Mouse (Mus musculus) kidney, embryonic 15.5 days (tissue): ENCODE data around the gene Pdgfa. TPM values are rescaled to one million over a fixed set of nuclear protein-coding genes. Genes with fewer than 3 reads are reported as not detected.

Experiments used
- ATAC-seq: fragments of 200-750 bp; cut with Nextera tagmentation; replicated peaks from 2 replicates; pipeline ENCODE4 v1.8.0; 2017; ENCODE audit warnings: moderate TSS enrichment; ENCODE audit not compliant: low FRiP score
- H3K27ac ChIP-seq: fragments of 300-500 bp; sonication (generic); 2 replicates; pipeline ENCODE4 v1.5.1; 2015; ENCODE audit warnings: mild to moderate bottlenecking, inconsistent platforms
- H3K27me3 ChIP-seq: fragments of 300-500 bp; sonication (generic); 2 replicates; pipeline ENCODE4 v1.6.1; 2015; ENCODE audit warnings: inconsistent platforms
- H3K36me3 ChIP-seq: fragments of 300-500 bp; sonication (generic); 2 replicates; pipeline ENCODE4 v1.6.1; 2015; ENCODE audit warnings: inconsistent platforms
- H3K4me1 ChIP-seq: fragments of 300-500 bp; sonication (generic); 2 replicates; pipeline ENCODE4 v1.6.1; 2015; ENCODE audit warnings: inconsistent platforms
- H3K4me2 ChIP-seq: fragments of 300-500 bp; sonication (generic); 2 replicates; pipeline ENCODE4 v1.6.1; 2015; ENCODE audit warnings: moderate library complexity, mild to moderate bottlenecking, inconsistent platforms
- H3K4me3 ChIP-seq: fragments of 300-500 bp; sonication (generic); replicated peaks from 2 replicates; pipeline ENCODE4 v1.5.1; 2015; ENCODE audit warnings: mild to moderate bottlenecking, inconsistent platforms
- H3K9ac ChIP-seq: fragments of 300-500 bp; sonication (generic); 2 replicates; pipeline ENCODE4 v1.6.1; 2015; ENCODE audit warnings: mild to moderate bottlenecking, inconsistent platforms
- H3K9me3 ChIP-seq: fragments of 300-500 bp; sonication (generic); replicated peaks from 2 replicates; pipeline ENCODE4 v1.6.1; 2016; ENCODE audit warnings: inconsistent platforms
- WGBS: fragments of 180-500 bp; shearing (Covaris S2); methylation state at CpG from one replicate; pipeline ENCODE4 v1.1.7; 2015; ENCODE audit warnings: mixed read lengths; 5-methylcytosine and 5-hydroxymethylcytosine counted together
- polyA plus RNA-seq: library from polyadenylated mRNA; unstranded; fragments of >200 nt; fragmentation: Nextera tagmentation; extraction: Ambion mirVana; gene quantifications from 2 replicates; pipeline ENCODE4 v1.2.1, GENCODE M21; 2015

Gene Pdgfa
- polyA plus RNA-seq, 1 experiment from 2014 or later: 55.7 TPM

DNA sequence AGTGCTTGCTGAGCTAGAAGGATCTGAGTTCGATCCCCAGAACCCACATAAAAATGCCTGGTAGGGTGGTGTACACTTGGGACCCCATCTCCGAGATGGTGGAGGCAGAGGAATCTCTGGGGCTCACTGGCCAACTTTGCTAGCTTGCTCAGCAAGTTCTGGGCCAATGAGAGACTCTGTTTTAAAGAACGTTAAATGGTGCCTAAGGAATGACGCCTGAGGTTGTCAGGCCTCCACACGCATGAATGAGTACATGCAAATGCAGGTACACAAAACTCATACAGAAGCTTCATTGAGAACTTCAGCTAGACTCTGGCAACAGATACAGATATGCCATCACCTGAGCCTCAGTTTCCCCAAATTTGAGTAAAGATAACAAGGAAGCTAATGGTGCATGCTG, 49.7 kb downstream of the Pdgfa start:
- 59% methylated on average over 5 of the region's 5 CpGs for WGBS
- peak overlapping the region; percentile 24 for H3K4me2 ChIP-seq
- H3K27me3 ChIP-seq: no peaks in the 10 kb centered on the region

GRCm38 (mm10) chr5:138946931-138947330, 50.2 kb downstream of the Pdgfa start:
- WGBS: 72% methylated on average over 5 of the region's 5 CpGs
- no peak for ATAC-seq
- no peaks in the 10 kb centered on the region for H3K36me3 ChIP-seq

More for the DNA sequence above, 49.7 kb downstream of the Pdgfa start:
- no peak for ATAC-seq
- no peak overlapping the region for H3K4me3 ChIP-seq
- no peaks in the 10 kb centered on the region for H3K36me3 ChIP-seq
- no peak overlapping the region for H3K9ac ChIP-seq
- H3K9me3 ChIP-seq: no peaks in the 10 kb centered on the region
- H3K27ac ChIP-seq: peak overlapping the region; percentile 50; the same call in 1 of the 2 replicates
- H3K4me1 ChIP-seq: peaks cover 31% of the 10 kb centered on the region

GRCm38 (mm10) chr5:138945011-138945410, 52.2 kb downstream of the Pdgfa start:
- Histone ChIP-seq H3K36me3 (no peaks in the 10 kb centered on the region), H3K4me3 (no peak overlapping the region), H3K9ac (no peak overlapping the region), H3K27ac (no peak overlapping the region), H3K4me1 (peaks cover 31% of the 10 kb centered on the region), H3K9me3 (no peaks in the 10 kb centered on the region), H3K4me2 (no peak overlapping the region), H3K27me3 (no peaks in the 10 kb centered on the region)
- ATAC-seq: no peak
- WGBS: 83% methylated on average over 3 of the region's 3 CpGs

More at GRCm38 (mm10) chr5:138946931-138947330, 50.2 kb downstream of the Pdgfa start:
- Histone ChIP-seq H3K4me3 (no peak overlapping the region), H3K27me3 (no peaks in the 10 kb centered on the region), H3K4me2 (no peak overlapping the region), H3K27ac (no peak overlapping the region), H3K9me3 (no peaks in the 10 kb centered on the region), H3K9ac (no peak overlapping the region), H3K4me1 (peaks cover 31% of the 10 kb centered on the region)

GRCm38 (mm10) chr5:138944551-138944950, 52.6 kb downstream of the Pdgfa start:
- Histone ChIP-seq H3K4me1 (peaks cover 29% of the 10 kb centered on the region), H3K27me3 (no peaks in the 10 kb centered on the region), H3K9ac (no peak overlapping the region), H3K27ac (no peak overlapping the region), H3K4me3 (no peak overlapping the region), H3K36me3 (no peaks in the 10 kb centered on the region), H3K4me2 (no peak overlapping the region), H3K9me3 (no peaks in the 10 kb centered on the region)
- WGBS: 63% methylated on average over 7 of the region's 7 CpGs
- ATAC-seq: no peak

- no peak overlapping the region for H3K27ac ChIP-seq
- H3K4me2 ChIP-seq: no peak overlapping the region
- no peaks in the 10 kb centered on the region for H3K9me3 ChIP-seq
- no peak overlapping the region for H3K9ac ChIP-seq
- no peak for ATAC-seq
- no peaks in the 10 kb centered on the region for H3K27me3 ChIP-seq
- H3K36me3 ChIP-seq: no peaks in the 10 kb centered on the region
- H3K4me3 ChIP-seq: no peak overlapping the region
- peaks cover 7% of the 10 kb centered on the region; the same call in 1 of the 2 replicates for H3K4me1 ChIP-seq
- 64% methylated on average over 8 of the region's 8 CpGs for WGBS
Measured at GRCm38 (mm10) chr5:138941842-138942241, 55.3 kb downstream of the Pdgfa start.

- no peak for ATAC-seq
- Histone ChIP-seq H3K36me3 (no peaks in the 10 kb centered on the region), H3K9me3 (no peaks in the 10 kb centered on the region), H3K27ac (no peak overlapping the region), H3K4me3 (no peak overlapping the region), H3K4me2 (no peak overlapping the region), H3K27me3 (no peaks in the 10 kb centered on the region), H3K4me1 (peaks cover 5% of the 10 kb centered on the region; the same call in 1 of the 2 replicates), H3K9ac (no peak overlapping the region)
- 83% methylated on average over 4 of the region's 4 CpGs for WGBS
Measured at GRCm38 (mm10) chr5:138940576-138940975, 56.6 kb downstream of the Pdgfa start.

DNA sequence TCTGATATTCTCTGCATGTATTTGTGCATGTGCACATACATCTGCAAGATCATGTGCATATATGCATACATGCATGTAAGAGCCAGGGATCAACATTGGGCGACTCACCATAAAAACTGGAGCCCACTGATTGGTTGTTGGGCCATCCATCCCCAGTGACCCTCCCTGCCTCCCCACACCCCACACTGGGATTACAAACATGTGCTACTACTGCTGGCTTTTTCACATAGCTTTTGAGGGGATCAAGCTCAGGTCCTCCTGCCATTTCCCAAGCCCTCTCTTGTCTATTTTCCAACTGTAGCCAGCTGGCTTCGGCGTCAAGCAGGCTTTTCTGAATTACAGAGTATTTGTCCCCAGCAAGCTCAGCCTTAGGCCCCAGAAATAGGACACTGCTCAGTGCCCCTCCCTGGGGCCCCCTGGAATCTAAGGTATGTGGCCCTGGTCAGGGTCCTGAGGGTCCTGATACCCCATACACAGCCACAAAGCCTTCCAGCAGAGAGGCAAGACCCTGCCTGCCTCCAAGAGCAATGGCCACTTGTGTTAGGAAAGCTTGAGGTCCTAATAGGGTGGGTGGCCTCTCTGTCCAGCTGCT, 58.5 kb downstream of the Pdgfa start:
- WGBS: 54% methylated on average over 3 of the region's 3 CpGs
- no peak for ATAC-seq
- no peaks in the 10 kb centered on the region for H3K27me3 ChIP-seq
- H3K4me3 ChIP-seq: no peak overlapping the region
- H3K9me3 ChIP-seq: no peaks in the 10 kb centered on the region
- no peak overlapping the region for H3K4me2 ChIP-seq
- H3K27ac ChIP-seq: no peak overlapping the region
- H3K4me1 ChIP-seq: peaks cover 18% of the 10 kb centered on the region
- no peaks in the 10 kb centered on the region for H3K36me3 ChIP-seq
- H3K9ac ChIP-seq: no peak overlapping the region

GRCm38 (mm10) chr5:138936399-138937089, 60.6 kb downstream of the Pdgfa start:
- Histone ChIP-seq H3K9me3 (no peaks in the 10 kb centered on the region), H3K27ac (no peak overlapping the region), H3K4me2 (no peak overlapping the region), H3K4me1 (peaks cover 34% of the 10 kb centered on the region), H3K36me3 (no peaks in the 10 kb centered on the region), H3K27me3 (no peaks in the 10 kb centered on the region), H3K4me3 (no peak overlapping the region), H3K9ac (no peak overlapping the region)
- ATAC-seq: no peak
- WGBS: 69% methylated on average over 8 of the region's 8 CpGs

GRCm38 (mm10) chr5:138934540-138934939, 62.6 kb downstream of the Pdgfa start:
- peaks cover 46% of the 10 kb centered on the region for H3K4me1 ChIP-seq
- ATAC-seq: peak; percentile 85
- no peaks in the 10 kb centered on the region for H3K36me3 ChIP-seq
- H3K9me3 ChIP-seq: no peaks in the 10 kb centered on the region
- H3K4me2 ChIP-seq: no peak overlapping the region
- H3K27ac ChIP-seq: no peak overlapping the region
- H3K27me3 ChIP-seq: 0 out of 2 replicates have a peak, but pooled peaks cover 3% of the 10 kb centered on the region
- H3K4me3 ChIP-seq: no peak overlapping the region
- no peak overlapping the region for H3K9ac ChIP-seq
- WGBS: 6% methylated on average over 6 of the region's 6 CpGs

- 13% methylated on average over 18 of the region's 18 CpGs for WGBS
- Histone ChIP-seq H3K4me1 (peaks cover 41% of the 10 kb centered on the region), H3K9ac (no peak overlapping the region), H3K9me3 (no peaks in the 10 kb centered on the region), H3K4me2 (peak overlapping the region; percentile 20), H3K27ac (peak overlapping the region; percentile 34; the same call in 1 of the 2 replicates), H3K36me3 (no peaks in the 10 kb centered on the region), H3K27me3 (0 out of 2 replicates have a peak, but pooled peaks cover 3% of the 10 kb centered on the region), H3K4me3 (no peak overlapping the region)
- ATAC-seq: peak; percentile 50; the same call in 1 of the 2 replicates
Measured at GRCm38 (mm10) chr5:138932460-138933432, 64.4 kb downstream of the Pdgfa start.

- Histone ChIP-seq H3K4me3 (no peak overlapping the region), H3K27me3 (0 out of 2 replicates have a peak, but pooled peaks cover 3% of the 10 kb centered on the region), H3K9ac (no peak overlapping the region), H3K4me2 (peak overlapping the region; percentile 20; the same call in 1 of the 2 replicates), H3K9me3 (no peaks in the 10 kb centered on the region), H3K36me3 (no peaks in the 10 kb centered on the region), H3K4me1 (peaks cover 41% of the 10 kb centered on the region), H3K27ac (no peak overlapping the region)
- 34% methylated on average over 13 of the region's 13 CpGs for WGBS
- no peak for ATAC-seq
Measured at GRCm38 (mm10) chr5:138931836-138932235, 65.3 kb downstream of the Pdgfa start.
